Comparison of ENCODE assay signal across 32 mouse cellular contexts in genomic region chr10:86062261-86063017, GRCm38 (mm10). TPM values are rescaled to one million over a fixed set of nuclear protein-coding genes. Genes with fewer than 3 reads are reported as not detected.
DNase-seq lines count a peak whose midpoint lies in the region; ATAC-seq lines count a peak whose summit lies in the region.
"Had no signal": no experiment of that assay in that cellular context is flagged by ENCODE, and none has a peak within 500 bp of the region (broad histone marks: within the 10 kb centered on the region; RNA-seq: fewer than 3 reads in every experiment).

No protein-coding gene starts in this region.

- 75% methylated on average over 5 of the region's 5 CpGs for WGBS in hindbrain, embryonic 14.5 days

- no peak overlapping the region for H3K4me2 ChIP-seq in hindbrain, embryonic 14.5 days (replicated peaks)
- H3K4me2 ChIP-seq: embryonic facial prominence, embryonic 13.5 days; hindbrain, embryonic 13.5 days; kidney, embryonic 15.5 days; limb, embryonic 13.5 days; liver, embryonic 11.5 days had no signal

- H3K9ac ChIP-seq in hindbrain, embryonic 14.5 days: no peak overlapping the region
- H3K9ac ChIP-seq: embryonic facial prominence, embryonic 13.5 days; hindbrain, embryonic 13.5 days; kidney, embryonic 15.5 days; limb, embryonic 13.5 days had no signal

- no peaks in the 10 kb centered on the region for H3K27me3 ChIP-seq in hindbrain, embryonic 14.5 days (ENCODE audit: control insufficient read depth, insufficient read depth, low read length)
- H3K27me3 ChIP-seq: CH12.LX; embryonic facial prominence, embryonic 13.5 days; hindbrain, embryonic 13.5 days; kidney, embryonic 15.5 days; limb, embryonic 13.5 days had no signal

- H3K9me3 ChIP-seq in hindbrain, embryonic 14.5 days (ENCODE audit: control insufficient read depth, low read length): no peaks in the 10 kb centered on the region
- H3K9me3 ChIP-seq: forebrain, embryonic 10.5 days had no signal

- H3K4me3 ChIP-seq in hindbrain, embryonic 14.5 days (replicated peaks; ENCODE audit: low read length): no peak overlapping the region
- H3K4me3 ChIP-seq: embryonic facial prominence, embryonic 13.5 days; forebrain, embryonic 10.5 days; gastrocnemius, adult 2 months; hindbrain, embryonic 13.5 days; kidney, embryonic 15.5 days; limb, embryonic 13.5 days had no signal

- DNase-seq in cerebellum, postnatal 4 days (ENCODE audit: low spot score in 2 of 2): no peak
- DNase-seq in cerebellum, adult 11-12 months: peak; percentile 56
- peak; percentile 59 for DNase-seq in cerebellum, adult 9-11 months
- DNase-seq in hindbrain, embryonic 14.5 days (ENCODE audit: low spot score): no peak
- no peak for DNase-seq in right cerebral cortex, postnatal 25 days
- DNase-seq in kidney, postnatal 36 days: no peak
- DNase-seq: adrenal gland, adult 2 months; gastrocnemius, adult 2 months; gastrocnemius, postnatal 36 days; heart, postnatal 36 days; kidney, postnatal 4 days; midbrain, embryonic 14.5 days; thymus, postnatal 25 days had no signal

- H3K36me3 ChIP-seq in hindbrain, embryonic 14.5 days (replicated peaks; ENCODE audit: control insufficient read depth, insufficient read depth): no peaks in the 10 kb centered on the region; the same call in 1 of the 2 replicates
- H3K36me3 ChIP-seq: embryonic facial prominence, embryonic 13.5 days; forebrain, embryonic 10.5 days; kidney, embryonic 15.5 days; limb, embryonic 13.5 days had no signal

- H3K4me1 ChIP-seq in hindbrain, embryonic 14.5 days (replicated peaks; ENCODE audit: control insufficient read depth, insufficient read depth, low read length): no peaks in the 10 kb centered on the region
- H3K4me1 ChIP-seq: hindbrain, embryonic 13.5 days had no signal

- no peak overlapping the region for H3K27ac ChIP-seq in hindbrain, embryonic 14.5 days
- H3K27ac ChIP-seq: embryonic facial prominence, embryonic 13.5 days; forebrain, embryonic 10.5 days; gastrocnemius, adult 2 months; hindbrain, embryonic 13.5 days; kidney, embryonic 15.5 days; limb, embryonic 13.5 days; macrophage had no signal

- peak; percentile 56 for ATAC-seq in cerebellum, adult (ENCODE audit: insufficient number of reproducible peaks, low FRiP score, low TSS enrichment)
- peak; percentile 6 for ATAC-seq in granulocyte monocyte progenitor cell, adult 5-6 weeks (replicated peaks; ENCODE audit: poor library complexity, severe bottlenecking)
- no peak for ATAC-seq in hindbrain, embryonic 14.5 days (ENCODE audit: low FRiP score)
- ATAC-seq: activated CD4-positive, CD25-positive, alpha-beta regulatory T cell, adult 4 months; forebrain, embryonic 16.5 days had no signal

RNA-seq across cellular contexts. Expression of gene Fbxo7, which starts 40.7 kb away (rescaled TPM):
- total RNA-seq in granulocyte monocyte progenitor cell, adult 5-6 weeks (2014; fragmentation: Nextera tagmentation): 23.4 and 35.9 TPM in 2 replicates
- 16.8 and 24.3 TPM in 2 replicates for total RNA-seq in granulocyte monocyte progenitor cell, adult 5-6 weeks (2017)
- polyA plus RNA-seq in hindbrain, embryonic 14.5 days (2014; fragmentation: Nextera tagmentation; extraction: Ambion mirVana): 22.3 and 24.7 TPM in 2 replicates

RNA-seq across cellular contexts. Expression of gene Bpifc, which starts 50.7 kb away (rescaled TPM):
- total RNA-seq in granulocyte monocyte progenitor cell, adult 5-6 weeks (2014; fragmentation: Nextera tagmentation): 0.67 and 5.4 TPM in 2 replicates
- 0.86 and 1.8 TPM in 2 replicates for total RNA-seq in granulocyte monocyte progenitor cell, adult 5-6 weeks (2017)
- polyA plus RNA-seq in hindbrain, embryonic 14.5 days (2014; fragmentation: Nextera tagmentation; extraction: Ambion mirVana): not detected in 2 replicates
- total RNA-seq: CH12.LX; ES-E14; gastrocnemius, adult 2 months; gastrocnemius, postnatal 36 days; heart, adult 8-10 months; heart, postnatal 36 days; monocyte, adult 5-6 weeks had no signal
- polyA plus RNA-seq: C2C12; forebrain, embryonic 10.5 days; forebrain, embryonic 16.5 days; heart, embryonic 14.5 days; hindbrain, embryonic 13.5 days; liver, embryonic 11.5 days; macrophage; midbrain, embryonic 14.5 days; neural tube, embryonic 14.5 days; small intestine, adult 2 months had no signal

Comparison
In these comparisons a context has a peak if more than half of its experiments do, and no peak if none do; other contexts are left out.
1. DNase-seq: peak in cerebellum, adult 11-12 months (single experiment) and cerebellum, adult 9-11 months (single experiment); none in cerebellum, postnatal 4 days (0 of 2), hindbrain, embryonic 14.5 days (single experiment), right cerebral cortex, postnatal 25 days (single experiment) and kidney, postnatal 36 days (0 of 2).